Mouse (Mus musculus): ENCODE measurements at regions not wholly inside any gene's neighbourhood (a gene's known extent, or its start where the extent isn't known, plus 50 kb on each side); places are given as distances from the start of the nearest gene placed in this dataset.
"Not testable (repeated sequence)": the region's sequence is repeated elsewhere in the genome, so short reads cannot be mapped to it uniquely, and the experiment has no call there.

- no peak for DNase-seq (ENCODE audit: low read depth, low spot score)
Observed at GRCm38 (mm10) chr2:57185151-57185550, 52.3 kb upstream of the Gpd2 start.

- not testable (repeated sequence) for DNase-seq (ENCODE audit: low read depth, low spot score)
Observed at GRCm38 (mm10) chr2:57183108-57183507, 54.3 kb upstream of the Gpd2 start.

- peak; percentile 74 for DNase-seq (ENCODE audit: low read depth, low spot score)
Observed at GRCm38 (mm10) chr2:57181692-57182541, 55.5 kb upstream of the Gpd2 start.

- no peak for DNase-seq (ENCODE audit: low read depth, low spot score)
Observed at GRCm38 (mm10) chr2:57181350-57181691, 56.1 kb upstream of the Gpd2 start.

GRCm38 (mm10) chr2:57178056-57178455, 54.3 kb upstream of the Nr4a2 start:
- DNase-seq (ENCODE audit: low read depth, low spot score): no peak

- no peak for DNase-seq (ENCODE audit: low read depth, low spot score)
Observed at GRCm38 (mm10) chr2:57176547-57176946, 52.7 kb upstream of the Nr4a2 start.

- DNase-seq (ENCODE audit: low read depth, low spot score): no peak
Observed at GRCm38 (mm10) chr2:57175219-57175618, 51.4 kb upstream of the Nr4a2 start.

All from retina, adult 2 months (tissue).